Mouse (Mus musculus) embryonic facial prominence, embryonic 15.5 days (tissue): ENCODE measurements around the gene A630023A22Rik. TPM values are rescaled to one million over a fixed set of nuclear protein-coding genes. Genes with fewer than 3 reads are reported as not detected.

ENCODE experiments used
- ATAC-seq: fragments of 200-750 bp; cut with Nextera tagmentation; 2 replicates; pipeline ENCODE4 v1.8.0; 2017; ENCODE audit warnings: low read depth, moderate TSS enrichment; ENCODE audit not compliant: insufficient number of reproducible peaks, low FRiP score, low TSS enrichment
- H3K27ac ChIP-seq: fragments of 300-500 bp; sonication (generic); replicated peaks from 2 replicates; pipeline ENCODE4 v1.5.1; 2015; ENCODE audit warnings: mild to moderate bottlenecking, inconsistent platforms
- H3K27me3 ChIP-seq: fragments of 300-500 bp; sonication (generic); 2 replicates; pipeline ENCODE4 v1.6.1; 2015; ENCODE audit warnings: inconsistent platforms
- H3K36me3 ChIP-seq: fragments of 300-500 bp; sonication (generic); 2 replicates; pipeline ENCODE4 v1.6.1; 2015; ENCODE audit warnings: mild to moderate bottlenecking, inconsistent platforms
- H3K4me1 ChIP-seq: fragments of 300-500 bp; sonication (generic); 2 replicates; pipeline ENCODE4 v1.6.1; 2015; ENCODE audit warnings: inconsistent platforms
- H3K4me2 ChIP-seq: fragments of 300-500 bp; sonication (generic); replicated peaks from 2 replicates; pipeline ENCODE4 v1.6.1; 2015; ENCODE audit warnings: mild to moderate bottlenecking, inconsistent platforms
- H3K4me3 ChIP-seq: fragments of 300-500 bp; sonication (generic); replicated peaks from 2 replicates; pipeline ENCODE4 v1.5.1; 2015; ENCODE audit warnings: mild to moderate bottlenecking, inconsistent platforms
- H3K9ac ChIP-seq: fragments of 300-500 bp; sonication (generic); 2 replicates; pipeline ENCODE4 v1.6.1; 2015; ENCODE audit warnings: inconsistent platforms
- H3K9me3 ChIP-seq: fragments of 300-500 bp; sonication (generic); replicated peaks from 2 replicates; pipeline ENCODE4 v1.6.1; 2016; ENCODE audit warnings: inconsistent platforms
- WGBS: fragments of 180-500 bp; shearing (Covaris S2); methylation state at CpG from one replicate; pipeline ENCODE4 v1.1.7; 2015; 5-methylcytosine and 5-hydroxymethylcytosine counted together
- polyA plus RNA-seq: library from polyadenylated mRNA; unstranded; fragments of >200 nt; fragmentation: Nextera tagmentation; extraction: Ambion mirVana; gene quantifications from 2 replicates; pipeline ENCODE4 v1.2.1, GENCODE M21; 2015

The A630023A22Rik gene
- polyA plus RNA-seq, 1 experiment from 2014 or later, result not detected

GRCm38 (mm10) chr14:34033841-34034610, 68.5 kb downstream of the A630023A22Rik start:
- Histone ChIP-seq H3K27me3 (no peaks in the 10 kb centered on the region), H3K9me3 (no peaks in the 10 kb centered on the region), H3K4me3 (no peak overlapping the region), H3K4me1 (no peaks in the 10 kb centered on the region), H3K27ac (no peak overlapping the region), H3K36me3 (no peaks in the 10 kb centered on the region), H3K4me2 (no peak overlapping the region), H3K9ac (no peak overlapping the region)
- no peak for ATAC-seq
- WGBS, result 81% methylated on average over 8 of the region's 8 CpGs

- Histone ChIP-seq H3K36me3 (no peaks in the 10 kb centered on the region), H3K9ac (no peak overlapping the region), H3K4me3 (no peak overlapping the region), H3K9me3 (no peaks in the 10 kb centered on the region), H3K27ac (no peak overlapping the region), H3K27me3 (no peaks in the 10 kb centered on the region), H3K4me1 (no peaks in the 10 kb centered on the region), H3K4me2 (no peak overlapping the region)
- no peak for ATAC-seq
- WGBS, result 65% methylated on average over 2 of the region's 2 CpGs
Observed at GRCm38 (mm10) chr14:34026710-34027109, 75.8 kb downstream of the A630023A22Rik start.

- Histone ChIP-seq H3K4me3 (no peak overlapping the region), H3K36me3 (no peaks in the 10 kb centered on the region), H3K4me2 (no peak overlapping the region), H3K27ac (no peak overlapping the region), H3K4me1 (no peaks in the 10 kb centered on the region), H3K9ac (no peak overlapping the region), H3K9me3 (no peaks in the 10 kb centered on the region), H3K27me3 (no peaks in the 10 kb centered on the region)
- ATAC-seq, result no peak
- 79% methylated on average over 2 of the region's 2 CpGs for WGBS
Observed at GRCm38 (mm10) chr14:34016938-34017337, 85.6 kb downstream of the A630023A22Rik start.

- Histone ChIP-seq H3K4me1 (no peaks in the 10 kb centered on the region), H3K27ac (no peak within 1 kb of the TSS), H3K4me3 (no peak within 1 kb of the TSS), H3K4me2 (no peak within 1 kb of the TSS), H3K9ac (no peak within 1 kb of the TSS), H3K27me3 (no peaks in the 10 kb centered on the region), H3K9me3 (no peaks in the 10 kb centered on the region), H3K36me3 (no peaks in the 10 kb centered on the region)
- 90% methylated on average over 4 of the region's 4 CpGs for WGBS
- no peak for ATAC-seq
Observed at GRCm38 (mm10) chr14:34016381-34016780, 86.2 kb downstream of the A630023A22Rik start, which contains the start of gene Gm5460. Gene Gm5460, plus strand, starts transcription at chr14:34016758.

- no peak within 1 kb of the TSS for H3K4me3 ChIP-seq
- no peaks in the 10 kb centered on the region for H3K4me1 ChIP-seq
- no peak within 1 kb of the TSS for H3K27ac ChIP-seq
- H3K9ac ChIP-seq, result no peak within 1 kb of the TSS
- no peak within 1 kb of the TSS for H3K4me2 ChIP-seq
- no peaks in the 10 kb centered on the region for H3K9me3 ChIP-seq
- ATAC-seq, result no peak
- H3K36me3 ChIP-seq, result no peaks in the 10 kb centered on the region
- no peaks in the 10 kb centered on the region for H3K27me3 ChIP-seq
- WGBS, result 85% methylated on average over 3 of the region's 3 CpGs
Observed at GRCm38 (mm10) chr14:34015063-34015462, 87.5 kb downstream of the A630023A22Rik start, which contains the start of gene Gm30083. Gene Gm30083, minus strand, starts transcription at chr14:34015182.

- no peak overlapping the region for H3K4me2 ChIP-seq
- H3K27me3 ChIP-seq, result no peaks in the 10 kb centered on the region
- H3K4me1 ChIP-seq, result no peaks in the 10 kb centered on the region
- ATAC-seq, result no peak
- WGBS, result 88% methylated on average over 5 of the region's 5 CpGs
- no peak overlapping the region for H3K27ac ChIP-seq
- H3K9me3 ChIP-seq, result no peaks in the 10 kb centered on the region
- no peaks in the 10 kb centered on the region for H3K36me3 ChIP-seq
- no peak overlapping the region for H3K4me3 ChIP-seq
- H3K9ac ChIP-seq, result no peak overlapping the region
Observed at GRCm38 (mm10) chr14:34002358-34002757, 100.2 kb downstream of the A630023A22Rik start.

- Histone ChIP-seq H3K4me3 (no peak overlapping the region), H3K27ac (no peak overlapping the region), H3K27me3 (no peaks in the 10 kb centered on the region), H3K9me3 (no peaks in the 10 kb centered on the region), H3K4me1 (no peaks in the 10 kb centered on the region), H3K9ac (no peak overlapping the region), H3K4me2 (no peak overlapping the region), H3K36me3 (no peaks in the 10 kb centered on the region)
- no peak for ATAC-seq
Observed at GRCm38 (mm10) chr14:34001445-34001844, 101.1 kb downstream of the A630023A22Rik start.

Other genes starting within 250 kb of the A630023A22Rik start
- 32.1 and 37.0 TPM in 2 replicates for gene Gdf10, start 179.2 kb downstream of the A630023A22Rik start, polyA plus RNA-seq
- not detected in 2 replicates for gene Gdf2, start 161.7 kb downstream of the A630023A22Rik start, polyA plus RNA-seq
- gene Rbp3, start 148.8 kb downstream of the A630023A22Rik start, polyA plus RNA-seq, result 0.04 TPM in 1 of 2 replicates, not detected in the other
- 0.32 and 0.33 TPM in 2 replicates for gene Zfp488, start 124.0 kb downstream of the A630023A22Rik start, polyA plus RNA-seq
- gene Gm30083, start 87.6 kb downstream of the A630023A22Rik start, polyA plus RNA-seq, result not detected in 2 replicates
- gene Gm5460, start 86.0 kb downstream of the A630023A22Rik start, polyA plus RNA-seq, result not detected in 2 replicates
- gene Antxrl, start 50.0 kb downstream of the A630023A22Rik start, polyA plus RNA-seq, result not detected in 2 replicates
- gene Anxa8, start 16.8 kb downstream of the A630023A22Rik start, polyA plus RNA-seq, result 80.4 and 86.4 TPM in 2 replicates
- 0.22 and 0.35 TPM in 2 replicates for gene Npy4r, start 49.7 kb upstream of the A630023A22Rik start, polyA plus RNA-seq
- gene Gprin2, start 98.9 kb upstream of the A630023A22Rik start, polyA plus RNA-seq, result 1.8 and 2.0 TPM in 2 replicates
- gene Syt15, start 116.8 kb upstream of the A630023A22Rik start, polyA plus RNA-seq, result 1.2 TPM in 2 replicates
- gene Shld2, start 207.7 kb upstream of the A630023A22Rik start, polyA plus RNA-seq, result 12.2 and 13.1 TPM in 2 replicates
- gene Glud1, start 208.0 kb upstream of the A630023A22Rik start, polyA plus RNA-seq, result 73.8 and 74.1 TPM in 2 replicates